Mouse (Mus musculus) hindlimb bud, embryonic 11.5 days (tissue): ENCODE data around the gene Lmtk3.
A peak's percentile ranks its signal among the peaks of the same experiment; 100 is the strongest.

ENCODE experiments used
- DNase-seq: peaks from one replicate; pipeline ENCODE4 v3.0.0-alpha.2; 2012; ENCODE audit warnings: low read depth, low spot score; ENCODE audit errors: extremely low spot score

The Lmtk3 gene

DNA sequence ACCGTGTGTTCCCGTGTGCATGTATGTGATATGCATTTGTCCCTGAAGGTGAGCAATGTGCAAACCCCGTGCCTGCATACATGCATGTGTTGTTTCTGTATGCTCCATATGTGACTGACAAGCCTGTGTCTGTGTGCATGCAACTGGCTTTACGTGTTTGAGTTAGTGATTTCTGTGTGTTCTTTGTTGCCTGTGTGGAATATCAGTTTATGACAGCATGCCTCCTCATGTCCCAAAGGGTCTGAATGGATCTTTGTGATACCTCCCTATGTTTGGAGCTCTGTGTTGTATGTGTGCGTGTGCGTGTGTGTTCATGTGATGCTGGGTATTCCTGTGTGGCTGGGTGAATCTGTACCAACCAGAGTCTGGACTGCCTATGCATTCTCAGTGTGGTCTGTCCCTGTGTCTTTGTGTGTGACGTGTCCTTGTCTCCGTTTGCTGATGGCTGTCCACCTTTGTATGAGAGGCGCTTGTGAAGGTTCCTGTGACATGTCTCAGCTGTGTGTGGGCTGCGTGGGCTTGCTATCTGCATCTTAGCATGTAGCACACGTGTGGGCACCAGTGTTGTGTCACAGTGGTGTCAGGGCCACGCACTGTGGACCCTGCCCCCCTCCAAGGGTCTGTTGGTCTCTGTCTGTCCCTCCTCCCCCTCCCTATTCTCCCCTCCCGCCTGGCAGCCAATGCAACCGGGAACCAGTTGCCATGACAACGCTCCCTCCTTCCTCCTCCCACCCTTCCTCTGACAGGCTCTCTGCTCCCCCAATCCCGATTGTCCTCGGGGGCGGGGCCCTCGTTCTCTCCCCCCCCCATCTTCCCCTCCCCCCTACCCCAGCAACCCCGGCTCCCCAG, 1.2 kb downstream of the Lmtk3 start, which contains the start of gene Sult2b1:
TSS of gene Sult2b1 (minus strand) at position 146 of the 849 bp plus-strand sequence.
- DNase-seq = peak; percentile 78

DNA sequence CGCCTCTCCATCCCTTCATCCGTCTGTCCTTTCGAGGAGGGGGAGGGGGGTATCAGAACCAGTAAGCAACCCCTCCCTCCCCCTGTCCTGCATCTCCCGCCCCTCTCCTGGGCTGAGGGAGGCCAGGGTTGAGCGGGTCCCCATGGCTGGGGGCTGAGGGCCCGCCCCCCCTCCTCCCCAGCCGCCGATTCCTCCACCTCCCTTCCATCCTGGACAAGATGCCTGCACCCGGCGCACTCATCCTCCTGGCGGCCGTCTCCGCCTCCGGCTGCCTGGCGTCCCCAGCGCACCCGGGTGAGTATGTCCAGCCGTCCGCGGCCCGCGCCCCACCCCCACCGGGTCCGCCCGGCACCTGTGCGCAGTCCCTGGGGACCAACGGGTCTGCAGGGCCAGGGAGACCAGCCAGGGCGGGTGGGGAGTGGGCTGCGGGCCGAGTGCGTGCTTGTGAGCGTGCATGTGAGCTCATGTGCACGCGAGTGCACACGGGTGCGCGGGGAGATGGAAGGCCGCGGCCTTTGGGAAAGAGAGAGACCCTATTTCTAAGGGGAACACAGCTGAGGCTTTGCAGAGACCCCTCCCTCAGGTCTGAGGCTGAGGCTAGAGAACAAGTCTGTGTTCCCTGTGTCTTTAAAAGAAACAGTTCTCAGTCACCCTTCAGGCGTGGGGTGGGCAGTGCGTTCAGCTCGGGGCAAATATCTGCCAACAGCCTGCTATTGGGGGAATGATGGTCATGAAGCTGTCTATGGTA, 2.0 kb downstream of the Lmtk3 start:
- no peak for DNase-seq

DNA sequence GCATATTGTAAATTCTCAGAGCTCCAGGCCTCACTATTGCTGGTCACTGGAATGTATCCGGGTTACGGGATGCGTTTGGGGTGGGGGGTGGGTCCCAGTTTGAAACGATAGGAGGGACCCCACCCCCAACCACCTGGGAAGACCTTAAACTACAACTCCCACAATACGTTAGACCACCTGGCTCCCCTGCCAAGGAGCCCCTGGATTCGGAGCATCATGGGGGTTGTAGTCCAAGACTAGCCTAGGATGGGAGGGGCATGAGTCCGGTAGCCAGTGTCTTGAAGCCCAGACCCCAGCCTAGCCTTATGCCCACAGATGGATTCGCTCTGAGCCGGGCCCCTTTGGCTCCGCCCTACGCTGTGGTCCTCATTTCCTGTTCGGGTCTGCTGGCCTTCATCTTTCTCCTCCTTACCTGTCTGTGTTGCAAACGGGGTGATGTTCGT, 2.6 kb downstream of the Lmtk3 start:
- DNase-seq = peak; percentile 74

DNA sequence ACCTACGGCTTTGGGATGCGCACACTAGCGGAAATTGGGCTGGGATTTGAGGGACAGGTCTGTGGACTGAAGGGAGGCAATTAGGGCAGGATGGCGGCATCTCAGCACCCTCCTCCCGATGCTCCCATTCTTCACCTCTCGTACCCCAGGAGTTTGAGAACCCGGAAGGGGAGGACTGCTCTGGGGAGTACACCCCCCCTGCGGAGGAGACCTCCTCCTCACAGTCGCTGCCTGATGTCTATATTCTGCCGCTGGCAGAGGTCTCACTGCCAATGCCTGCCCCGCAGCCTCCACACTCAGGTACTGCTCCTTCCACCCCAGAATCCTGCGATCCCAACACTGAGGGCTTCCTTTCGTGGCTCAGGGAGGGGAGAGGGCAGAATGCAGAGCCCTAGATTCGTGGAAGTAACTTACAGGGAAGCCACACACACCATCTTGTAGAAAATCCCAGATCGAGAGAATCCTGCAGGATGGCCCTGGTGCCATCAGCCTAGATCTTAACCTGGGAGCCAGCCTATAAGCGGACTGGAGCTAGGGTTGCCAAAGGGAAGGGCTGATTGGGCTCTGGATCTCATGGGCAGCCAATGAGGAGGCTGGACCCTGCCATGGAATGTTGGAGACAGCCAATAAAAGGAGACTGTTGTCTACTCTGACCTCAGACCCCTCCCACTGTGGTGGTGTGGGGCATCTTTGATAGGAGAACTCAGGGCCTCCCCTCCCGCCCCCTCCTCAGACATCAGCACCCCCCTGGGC, 3.3 kb downstream of the Lmtk3 start:
- DNase-seq = no peak

DNA sequence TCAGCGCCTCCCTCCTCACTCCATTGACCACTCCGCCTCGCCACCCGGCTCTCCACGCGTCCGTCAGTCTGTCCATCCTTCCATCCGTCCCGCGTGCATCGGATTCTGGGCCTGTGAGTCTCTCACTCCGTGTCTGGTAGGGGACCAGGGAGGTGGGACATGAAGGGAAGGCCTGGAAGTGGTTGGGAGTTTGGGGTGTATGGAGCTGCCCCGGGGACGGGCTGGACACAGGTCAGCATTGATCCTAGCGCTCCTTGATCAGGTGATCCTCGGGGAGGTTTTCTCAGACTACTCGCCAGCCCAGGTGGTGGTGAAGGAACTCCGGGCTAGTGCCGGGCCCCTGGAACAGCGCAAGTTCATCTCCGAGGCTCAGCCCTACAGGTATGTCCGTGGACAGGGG, 4.1 kb downstream of the Lmtk3 start:
- no peak for DNase-seq

DNA sequence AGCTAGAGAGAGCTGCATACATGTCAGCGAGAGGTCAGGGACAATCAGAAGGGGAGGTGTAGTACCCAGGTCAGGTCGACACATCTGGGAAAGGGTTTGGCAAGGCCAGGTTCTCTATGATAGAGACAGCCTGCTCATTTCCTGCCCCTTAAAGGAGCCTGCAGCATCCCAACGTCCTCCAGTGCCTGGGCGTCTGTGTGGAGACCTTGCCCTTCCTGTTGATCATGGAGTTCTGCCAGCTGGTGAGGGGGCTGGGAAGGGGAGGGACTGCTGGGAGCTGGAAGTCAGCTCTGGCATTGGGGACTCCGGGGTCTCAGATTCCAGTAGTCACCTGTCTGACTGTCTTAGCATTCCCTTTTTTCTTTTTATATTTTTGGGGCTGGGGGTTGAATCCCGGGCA, 7.2 kb downstream of the Lmtk3 start:
- no peak for DNase-seq

DNA sequence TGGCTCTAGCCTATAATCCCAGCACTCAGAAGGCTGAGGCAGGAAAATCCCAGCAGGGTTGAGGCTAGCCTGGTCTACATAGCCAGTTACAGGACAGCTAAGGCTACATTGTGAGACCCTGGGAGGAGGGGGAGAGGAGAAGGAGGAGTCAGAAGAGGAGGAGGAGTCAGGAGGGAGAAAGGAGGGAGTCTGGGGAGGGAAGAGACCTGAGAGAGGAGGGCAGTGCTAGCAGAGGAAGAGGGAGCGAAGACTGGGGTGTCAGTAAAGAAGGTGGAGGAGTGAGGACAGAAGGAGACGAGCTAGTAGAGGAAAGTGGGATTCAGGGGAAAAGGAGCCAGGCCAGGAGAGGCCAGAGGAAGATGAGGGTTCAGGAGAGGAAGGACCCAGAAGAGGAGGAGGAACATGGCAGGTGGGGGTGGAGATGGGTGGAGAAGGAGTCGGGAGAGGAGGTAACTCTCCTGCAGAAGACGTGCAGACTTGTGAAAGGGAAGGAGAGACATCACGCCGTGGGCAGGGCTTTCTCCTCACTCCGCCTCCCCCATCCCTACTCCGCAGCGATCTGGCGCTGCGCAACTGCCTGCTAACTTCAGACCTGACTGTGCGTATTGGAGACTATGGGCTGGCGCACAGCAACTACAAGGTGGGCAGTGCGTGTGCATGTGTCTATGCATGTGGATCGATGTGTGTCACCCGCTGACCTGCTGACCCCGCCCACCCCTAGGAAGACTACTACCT, 8.4 kb downstream of the Lmtk3 start:
- DNase-seq = no peak

DNA sequence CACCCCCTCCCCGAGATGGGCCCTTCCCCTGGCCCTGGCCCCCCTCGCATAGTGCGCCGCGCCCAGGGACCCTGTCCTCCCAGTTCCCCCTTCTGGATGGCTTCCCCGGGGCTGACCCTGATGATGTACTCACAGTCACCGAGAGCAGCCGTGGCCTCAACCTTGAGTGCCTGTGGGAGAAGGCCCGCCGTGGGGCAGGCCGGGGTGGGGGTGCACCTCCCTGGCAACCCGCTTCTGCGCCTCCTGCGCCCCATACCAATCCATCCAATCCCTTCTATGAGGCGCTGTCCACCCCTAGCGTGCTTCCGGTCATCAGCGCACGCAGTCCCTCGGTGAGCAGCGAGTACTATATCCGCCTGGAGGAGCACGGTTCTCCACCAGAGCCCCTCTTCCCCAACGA, 9.7 kb downstream of the Lmtk3 start:
- DNase-seq = no peak

DNA sequence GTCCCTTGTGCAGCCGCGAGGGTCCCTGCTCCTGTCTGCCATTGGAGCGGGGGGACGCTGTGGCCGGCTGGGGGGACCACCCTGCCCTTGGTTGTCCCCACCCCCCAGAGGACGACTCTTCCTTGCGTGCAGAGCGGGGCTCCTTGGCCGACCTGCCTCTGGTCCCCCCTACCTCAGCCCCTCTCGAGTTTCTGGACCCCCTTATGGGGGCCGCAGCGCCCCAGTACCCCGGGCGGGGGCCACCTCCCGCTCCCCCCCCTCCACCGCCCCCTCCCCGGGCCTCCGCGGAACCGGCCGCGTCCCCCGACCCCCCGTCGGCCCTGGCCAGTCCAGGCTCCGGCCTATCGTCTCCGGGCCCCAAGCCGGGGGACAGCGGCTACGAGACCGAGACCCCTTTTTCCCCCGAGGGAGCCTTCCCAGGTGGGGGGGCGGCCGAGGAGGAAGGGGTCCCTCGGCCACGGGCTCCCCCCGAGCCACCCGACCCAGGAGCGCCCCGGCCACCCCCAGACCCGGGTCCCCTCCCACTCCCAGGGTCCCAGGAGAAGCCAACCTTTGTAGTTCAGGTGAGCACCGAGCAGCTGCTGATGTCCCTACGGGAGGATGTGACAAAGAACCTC, 10.5 kb downstream of the Lmtk3 start:
- DNase-seq = no peak

DNA sequence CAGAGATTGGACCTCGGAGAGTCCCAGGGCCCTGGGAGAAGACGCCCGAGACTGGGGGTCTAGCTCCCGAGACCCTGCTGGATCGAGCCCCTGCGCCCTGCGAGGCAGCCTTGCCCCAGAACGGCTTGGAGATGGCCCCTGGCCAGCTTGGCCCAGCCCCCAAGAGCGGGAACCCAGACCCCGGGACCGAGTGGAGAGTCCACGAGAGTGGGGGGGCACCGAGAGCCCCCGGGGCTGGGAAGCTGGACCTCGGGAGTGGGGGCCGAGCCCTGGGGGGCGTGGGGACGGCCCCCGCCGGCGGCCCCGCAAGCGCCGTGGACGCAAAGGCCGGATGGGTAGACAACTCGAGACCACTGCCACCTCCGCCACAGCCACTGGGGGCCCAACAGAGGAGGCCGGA, 11.4 kb downstream of the Lmtk3 start:
- no peak for DNase-seq

DNA sequence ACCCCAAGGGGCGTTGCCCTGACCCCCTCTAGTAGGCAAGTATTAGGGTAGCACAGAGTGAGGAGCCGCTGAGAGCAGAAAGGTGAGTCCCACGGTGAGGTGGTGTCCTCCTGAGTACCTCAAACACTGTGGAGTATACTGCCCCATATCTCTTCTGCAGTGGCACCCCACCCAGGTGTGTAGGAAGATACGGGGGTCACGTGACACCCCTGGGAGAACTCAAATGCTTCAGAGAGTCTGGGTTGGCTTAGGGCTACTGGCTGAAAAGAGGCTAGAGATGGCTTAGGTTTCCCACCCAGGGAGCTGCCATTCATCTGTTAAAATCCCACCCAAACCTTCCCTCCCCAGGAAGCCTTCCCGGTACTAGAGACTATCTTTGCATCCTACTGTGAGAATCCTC, 13.4 kb downstream of the Lmtk3 start:
- no peak for DNase-seq

DNA sequence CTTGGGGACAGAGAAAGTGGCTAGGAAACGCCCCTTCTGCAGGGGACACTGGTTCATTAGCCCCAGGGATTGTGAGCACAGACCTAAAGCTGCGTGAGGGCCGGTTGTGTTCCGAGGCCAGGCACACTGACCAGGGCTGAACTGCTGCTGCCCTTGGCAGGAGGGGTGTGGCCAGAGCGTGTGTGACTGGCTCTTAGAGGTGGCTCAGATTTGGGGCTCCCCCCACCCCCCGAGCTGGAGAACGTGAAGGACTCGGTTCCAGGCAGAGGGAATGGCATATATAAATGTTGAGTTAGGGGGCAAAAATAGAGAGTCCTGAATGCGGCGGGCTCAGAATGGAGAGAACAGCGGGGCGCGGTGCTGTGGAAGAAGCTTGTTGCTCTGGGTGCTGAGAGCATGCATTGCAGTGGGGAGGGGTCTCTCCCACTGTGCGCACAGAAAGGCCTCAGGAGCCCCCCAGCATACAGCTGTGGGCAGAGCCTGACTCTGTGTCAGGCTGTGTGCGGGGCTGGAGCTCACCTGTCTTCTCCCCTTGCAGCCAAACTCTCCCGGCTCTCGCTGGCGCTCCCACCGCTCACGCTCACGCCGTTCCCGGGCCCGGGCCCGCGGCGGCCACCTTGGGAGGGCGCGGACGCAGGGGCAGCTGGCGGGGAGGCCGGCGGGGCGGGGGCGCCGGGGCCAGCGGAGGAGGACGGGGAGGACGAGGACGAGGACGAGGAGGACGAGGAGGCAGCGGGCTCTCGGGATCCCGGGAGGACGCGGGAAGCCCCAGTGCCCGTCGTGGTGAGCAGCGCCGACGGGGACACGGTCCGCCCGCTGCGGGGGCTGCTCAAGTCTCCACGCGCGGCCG, 14.3 kb downstream of the Lmtk3 start:
- no peak for DNase-seq

DNA sequence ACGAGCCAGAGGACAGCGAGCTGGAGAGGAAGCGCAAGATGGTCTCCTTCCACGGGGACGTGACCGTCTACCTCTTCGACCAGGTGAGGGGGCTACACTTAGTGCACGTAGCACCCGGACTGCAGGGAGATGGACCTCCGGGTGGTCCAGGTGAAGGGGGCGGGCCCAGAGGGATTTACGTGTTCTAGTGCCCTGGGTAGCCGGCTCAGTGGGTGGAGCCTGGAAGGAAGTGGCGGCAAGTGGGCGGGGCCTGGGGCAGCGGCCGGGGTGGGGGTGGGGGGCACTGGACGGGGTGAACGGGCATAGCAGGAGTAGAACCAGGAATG, 14.9 kb downstream of the Lmtk3 start:
- DNase-seq = no peak

DNA sequence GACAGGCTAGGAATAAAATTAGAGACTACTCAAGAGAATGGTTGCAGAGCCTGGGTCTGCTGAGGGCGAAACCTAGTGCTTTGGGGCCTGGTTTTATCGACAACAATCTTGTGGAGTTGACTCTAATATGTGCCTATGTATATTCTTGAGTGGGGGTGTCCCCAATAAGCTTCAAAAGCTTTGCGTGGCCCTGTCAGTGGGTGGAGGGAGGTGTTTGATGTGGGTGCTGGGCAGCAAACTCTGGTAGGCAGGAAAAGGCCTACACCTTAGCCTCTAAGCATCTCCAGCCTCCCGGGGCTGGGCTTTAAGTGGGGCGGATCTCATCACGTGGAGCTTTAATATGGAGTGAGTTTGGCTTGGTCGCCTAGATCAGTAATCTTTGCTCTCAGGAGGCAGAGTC, 15.4 kb downstream of the Lmtk3 start:
- no peak for DNase-seq

DNA sequence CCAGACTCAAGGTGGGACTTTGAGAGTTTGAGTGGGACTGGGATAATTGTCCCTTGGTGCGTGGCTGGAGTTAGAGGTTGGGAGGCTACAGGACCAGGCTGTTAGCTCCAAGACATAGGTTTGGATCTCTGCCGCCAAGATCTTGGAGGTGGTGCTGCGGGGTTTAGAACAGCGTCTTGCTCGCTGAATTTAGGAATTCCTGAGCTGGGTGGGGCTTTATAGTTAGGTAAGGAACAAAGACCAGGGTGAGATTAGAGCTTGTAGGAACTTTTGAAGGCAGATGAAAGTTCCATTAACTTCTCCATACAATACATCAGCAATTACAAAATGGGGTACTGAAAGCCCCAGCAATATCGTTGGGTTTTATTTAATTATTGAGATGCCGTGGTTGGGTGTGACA, 16.5 kb downstream of the Lmtk3 start:
- DNase-seq = no peak

DNA sequence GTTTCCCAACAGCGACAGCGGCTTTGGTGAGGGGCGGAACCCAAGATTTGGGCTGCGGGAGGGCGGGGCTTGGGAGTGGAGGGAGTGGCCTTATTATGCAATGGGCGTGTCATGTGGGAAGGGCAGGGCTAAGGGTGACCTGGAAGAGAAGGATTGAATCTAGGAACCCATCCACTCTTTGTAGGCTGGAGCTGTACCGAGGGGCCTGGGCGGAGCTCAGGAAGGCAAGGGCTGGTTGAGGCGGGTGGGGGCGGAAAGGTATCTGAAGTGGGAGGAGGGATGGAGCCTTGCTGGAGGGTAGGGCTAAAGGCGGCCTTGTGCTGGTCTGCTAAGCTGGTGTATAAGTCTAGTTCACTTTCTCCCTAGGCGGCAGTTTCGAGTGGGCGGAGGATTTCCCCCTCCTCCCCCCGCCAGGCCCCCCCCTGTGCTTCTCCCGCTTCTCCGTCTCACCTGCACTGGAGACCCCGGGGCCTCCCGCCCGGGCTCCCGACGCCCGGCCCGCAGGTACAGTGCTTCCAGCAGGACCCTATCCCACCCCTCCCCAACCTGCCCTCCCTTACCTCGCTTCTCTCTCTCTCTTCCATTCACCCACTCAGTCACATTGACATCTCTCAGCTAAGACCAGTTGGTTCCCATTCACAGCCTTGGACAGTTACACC, 17.1 kb downstream of the Lmtk3 start:
- DNase-seq = no peak

DNA sequence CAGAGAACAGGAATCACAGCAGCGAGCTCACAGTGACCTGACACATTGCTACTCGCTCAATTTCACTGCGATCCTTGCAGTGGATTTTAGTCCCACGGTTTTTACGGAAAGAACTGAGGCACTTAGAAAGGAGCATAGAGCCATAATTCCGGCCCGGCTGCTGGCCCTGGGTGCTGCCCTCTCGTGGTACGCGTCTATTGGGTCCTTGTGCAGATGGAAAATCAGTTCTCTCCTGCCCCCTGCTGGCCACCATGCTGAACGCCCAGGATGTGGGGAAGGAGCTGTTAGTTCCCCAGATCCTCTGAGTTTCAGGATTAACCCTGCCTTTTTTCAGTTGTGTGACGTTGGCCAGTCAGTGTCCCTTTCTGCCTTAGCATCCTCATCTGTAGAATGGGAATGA, 17.8 kb downstream of the Lmtk3 start:
- peak; percentile 87 for DNase-seq

DNA sequence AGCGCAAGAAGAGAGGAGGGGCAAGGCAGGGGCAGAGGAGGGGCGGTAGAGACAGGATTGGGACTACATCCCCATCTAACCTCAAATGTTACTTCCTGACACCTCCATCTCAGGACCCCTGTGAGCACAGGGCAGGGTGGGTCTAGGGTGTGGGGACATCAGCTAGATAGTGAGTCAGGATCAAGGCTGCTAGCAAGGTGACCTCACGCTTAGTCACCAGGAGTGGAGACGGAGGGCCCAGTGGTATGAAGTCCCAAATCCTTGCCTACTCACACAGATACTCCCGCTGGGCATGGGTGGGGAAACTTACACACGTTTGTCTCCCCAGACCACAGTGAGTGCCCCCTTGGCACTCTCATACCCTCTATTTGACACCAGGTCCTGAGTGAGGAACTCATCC, 19.0 kb downstream of the Lmtk3 start:
- DNase-seq = no peak

DNA sequence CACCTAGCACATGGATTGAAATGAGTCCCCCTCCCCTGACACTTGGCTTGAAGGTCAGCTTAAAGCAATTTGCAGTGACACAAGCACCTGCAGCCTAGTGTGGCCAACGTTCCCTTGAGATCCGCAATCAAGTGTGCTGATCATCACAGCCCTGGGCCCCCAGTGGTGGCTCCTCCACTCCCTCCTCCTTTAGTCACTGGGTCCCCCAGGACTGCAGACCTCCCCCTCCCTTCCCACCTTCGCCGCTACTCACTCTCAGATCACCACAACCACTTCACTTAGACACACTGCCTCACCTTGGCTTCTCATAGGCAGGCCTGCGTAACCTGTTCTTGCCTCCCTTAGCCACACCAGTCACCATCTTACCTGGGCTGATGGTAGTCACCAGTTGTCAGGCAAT, 22.4 kb downstream of the Lmtk3 start:
- DNase-seq = no peak
